Mouse (Mus musculus) small intestine, adult 2 months (tissue): ENCODE data around the gene Cd164l2.

Experiments
- CTCF ChIP-seq: fragments of 200-500 bp; IDR thresholded peaks from 2 replicates; pipeline ENCODE4 v1.5.1; 2012; ENCODE audit warnings: low read depth, mild to moderate bottlenecking, control low read depth, inconsistent platforms, low read length, moderate library complexity, mixed read lengths; ENCODE audit not compliant: insufficient replicate concordance, insufficient read length; ENCODE audit errors: extremely low read depth
- POLR2A ChIP-seq: fragments of 200-500 bp; IDR thresholded peaks from 2 replicates; pipeline ENCODE4 v1.6.1; 2012; ENCODE audit warnings: low read depth, mild to moderate bottlenecking, control low read depth, inconsistent platforms, low read length, moderate library complexity

- no peak for TF ChIP-seq POLR2A
- TF ChIP-seq CTCF: no peak
Observed at GRCm38 (mm10) chr4:133262375-133262765, 50.4 kb downstream of the Cd164l2 start.
